Mouse (Mus musculus): Measurements from ENCODE around the gene Stap1.

The Stap1 gene

DNA sequence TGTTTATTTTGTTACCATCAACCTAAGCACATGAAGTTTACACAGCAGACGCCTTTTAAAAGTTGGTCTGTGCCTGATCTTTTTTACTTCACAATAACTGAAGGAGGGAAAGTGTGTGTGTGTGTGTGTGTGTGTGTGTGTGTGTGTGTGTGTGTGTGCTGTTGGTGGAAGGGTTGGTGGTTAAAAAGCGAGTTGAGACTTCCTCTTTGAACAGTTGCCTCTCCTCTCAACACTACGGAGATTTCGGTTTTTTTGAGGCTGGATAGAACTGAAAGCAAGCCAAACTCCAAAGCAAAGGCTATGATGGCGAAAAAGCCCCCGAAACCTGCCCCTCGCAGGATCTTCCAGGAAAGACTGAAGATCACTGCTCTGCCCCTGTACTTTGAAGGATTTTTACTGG, at the start of gene Stap1:
Gene Stap1, plus strand, starts transcription at position 209 of the 400 bp plus-strand sequence.
- DNase-seq (ENCODE audit: low read depth, low spot score): no peak

DNA sequence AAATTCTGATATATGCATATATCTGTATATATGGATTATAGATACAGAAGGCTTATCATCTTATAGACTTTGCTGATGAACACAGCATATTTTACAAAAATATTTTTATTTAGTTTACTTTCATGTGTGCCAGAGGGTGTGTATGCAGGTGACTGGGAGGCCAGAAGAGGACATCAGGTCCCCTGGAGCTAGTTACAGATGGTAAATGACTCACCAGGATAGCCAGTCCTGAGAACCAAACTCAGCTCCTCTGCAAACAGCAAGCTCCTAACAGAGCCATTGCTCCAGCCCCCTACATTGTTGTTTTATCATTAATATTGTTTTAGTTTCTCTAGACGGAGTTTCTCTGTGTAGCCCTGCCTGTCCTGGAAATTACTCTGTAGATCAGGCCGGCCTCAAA, 41.7 kb upstream of the Stap1 start:
- DNase-seq (ENCODE audit: low read depth, low spot score): peak; percentile 48

DNA sequence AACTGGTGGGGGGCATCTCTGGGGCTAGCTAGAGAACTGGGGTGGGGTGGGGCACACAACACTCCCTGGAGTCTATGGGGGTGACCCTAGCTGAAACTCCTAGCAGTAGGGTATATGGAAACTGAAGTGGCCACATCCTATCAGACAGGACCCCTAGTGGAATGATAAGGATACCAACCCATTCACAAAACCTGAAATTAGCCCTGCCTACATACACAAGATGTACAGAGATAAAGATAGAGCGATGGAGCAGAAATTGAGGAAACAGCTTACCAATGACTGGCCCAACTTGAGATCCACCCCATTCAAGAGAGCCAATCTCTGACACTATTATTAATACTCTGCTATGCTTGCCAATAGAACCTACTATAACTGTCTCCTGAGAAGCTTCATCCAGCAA, 8.0 kb upstream of the Stap1 start:
- DNase-seq (ENCODE audit: low read depth, low spot score): no peak

- peak; percentile 99 for DNase-seq (ENCODE audit: low read depth, low spot score)
These were observed 6.3 kb upstream of the Stap1 start, which contains the start of gene Cenpc1 for GRCm38 (mm10) chr5:86065101-86065875. Gene Cenpc1 (minus strand): TSS chr5:86065583.

- no peak for DNase-seq (ENCODE audit: low read depth, low spot score)
These were observed 5.5 kb upstream of the Stap1 start for GRCm38 (mm10) chr5:86065876-86066550.

DNA sequence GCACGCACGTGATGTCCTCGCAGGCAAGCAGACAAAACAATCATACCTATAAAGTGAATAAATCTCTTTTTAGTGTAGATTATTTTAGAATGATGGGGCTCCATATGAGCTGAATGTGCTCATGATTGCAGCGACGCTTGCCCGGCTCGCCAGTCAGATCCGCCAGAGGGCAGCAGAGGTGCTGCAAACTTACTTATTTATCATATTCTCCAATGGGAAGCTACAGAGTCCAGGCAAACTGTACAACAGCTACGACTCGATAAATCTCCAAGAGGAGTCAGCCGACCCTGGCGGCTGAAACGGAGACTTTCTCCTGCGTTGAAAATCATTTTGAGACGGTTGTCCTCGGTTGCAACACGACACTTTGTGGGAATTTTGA, 5.0 kb upstream of the Stap1 start:
- peak; percentile 88 for DNase-seq (ENCODE audit: low read depth, low spot score)

DNA sequence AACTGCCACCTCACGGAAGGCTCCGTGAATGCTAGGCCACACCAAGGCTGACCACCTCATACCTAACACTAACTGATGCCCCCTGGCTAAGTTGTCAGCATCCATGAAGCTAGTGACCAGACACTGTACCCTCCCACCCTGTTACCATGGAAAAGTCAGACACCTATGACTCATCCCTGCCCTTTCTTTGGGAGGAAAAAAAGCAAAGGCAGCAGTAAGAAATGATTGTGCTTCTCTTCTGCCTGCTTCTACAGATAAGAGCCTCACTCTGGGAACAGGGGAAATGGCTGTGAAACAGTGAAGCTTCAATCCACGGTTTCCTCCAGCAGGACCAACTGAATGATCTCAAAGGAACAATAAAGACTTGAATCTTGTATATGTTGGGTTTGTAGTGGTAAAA, 3.1 kb upstream of the Stap1 start:
- peak; percentile 14 for DNase-seq (ENCODE audit: low read depth, low spot score)

DNA sequence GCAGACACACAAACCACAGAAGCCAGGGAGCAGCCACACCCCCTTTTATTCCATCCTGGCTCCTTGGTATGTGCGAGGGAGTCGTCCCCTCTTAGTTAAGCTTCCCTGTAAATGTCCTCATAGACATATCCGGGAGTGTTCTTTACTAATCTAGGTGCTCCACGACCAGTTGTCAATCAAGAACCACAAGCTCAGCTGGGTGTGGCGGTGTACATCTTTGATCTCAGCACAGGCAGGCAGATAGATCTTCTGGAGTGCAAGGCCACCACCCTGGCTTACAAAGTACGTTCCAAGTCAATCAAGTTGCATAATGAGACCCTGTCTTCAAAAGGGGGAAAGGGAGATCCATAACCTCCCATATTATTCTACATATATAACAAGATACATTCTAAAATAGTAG, 2.4 kb upstream of the Stap1 start:
- DNase-seq (ENCODE audit: low read depth, low spot score): no peak

DNA sequence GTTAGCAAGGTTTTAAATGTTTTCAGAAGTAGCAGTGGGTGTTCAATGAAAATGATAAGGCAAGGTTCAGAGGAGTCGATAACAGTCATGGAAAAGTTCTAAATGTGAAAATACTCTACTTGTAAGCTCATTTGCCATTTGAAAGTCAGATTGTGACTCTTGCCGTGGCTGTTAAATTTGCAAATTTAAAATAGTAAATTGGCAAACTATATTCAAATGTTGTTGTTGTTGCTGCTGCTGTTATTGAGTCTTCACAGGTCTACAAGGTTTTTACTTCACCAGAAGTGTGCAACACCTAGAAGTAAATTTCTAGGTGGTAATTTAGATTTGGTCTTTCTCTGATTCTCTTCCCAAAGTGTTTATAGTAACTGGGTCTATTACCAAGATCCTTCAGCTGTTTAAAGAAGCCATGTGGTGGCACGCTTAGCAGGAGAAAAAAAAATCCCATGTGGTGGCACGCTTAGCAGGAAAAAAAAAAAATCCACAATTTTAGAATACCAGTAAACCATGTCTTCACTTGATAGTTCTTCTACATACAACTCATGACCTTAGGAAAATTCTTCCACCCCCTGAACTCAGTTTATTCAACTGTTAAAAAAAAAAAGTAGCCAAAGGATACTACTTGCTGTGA, 1.3 kb downstream of the Stap1 start:
- no peak for DNase-seq (ENCODE audit: low read depth, low spot score)

GRCm38 (mm10) chr5:86078720-86079334, 7.3 kb downstream of the Stap1 start:
- DNase-seq (ENCODE audit: low read depth, low spot score): no peak

DNA sequence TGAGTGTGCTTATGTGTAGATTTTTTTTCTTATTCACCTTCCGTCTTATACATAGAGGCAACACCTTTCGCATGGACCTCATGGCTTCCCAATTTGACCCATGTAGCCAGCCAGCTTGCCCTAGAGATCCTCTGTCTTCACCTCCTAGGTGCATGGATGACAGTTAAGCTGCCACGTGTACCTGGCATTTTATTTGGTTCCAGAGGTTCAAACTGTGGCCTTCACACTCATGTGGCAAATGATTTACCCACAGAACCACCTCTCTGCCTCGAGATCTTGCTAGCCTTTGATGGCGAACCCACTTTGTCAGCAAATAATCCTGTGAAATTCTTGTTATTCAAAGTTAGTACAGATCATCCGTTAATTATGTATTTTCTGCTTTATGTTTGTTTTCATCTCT, 12.4 kb downstream of the Stap1 start:
- DNase-seq (ENCODE audit: low read depth, low spot score): no peak

- DNase-seq (ENCODE audit: low read depth, low spot score): no peak
These were observed 13.4 kb downstream of the Stap1 start for GRCm38 (mm10) chr5:86084979-86085378.

DNA sequence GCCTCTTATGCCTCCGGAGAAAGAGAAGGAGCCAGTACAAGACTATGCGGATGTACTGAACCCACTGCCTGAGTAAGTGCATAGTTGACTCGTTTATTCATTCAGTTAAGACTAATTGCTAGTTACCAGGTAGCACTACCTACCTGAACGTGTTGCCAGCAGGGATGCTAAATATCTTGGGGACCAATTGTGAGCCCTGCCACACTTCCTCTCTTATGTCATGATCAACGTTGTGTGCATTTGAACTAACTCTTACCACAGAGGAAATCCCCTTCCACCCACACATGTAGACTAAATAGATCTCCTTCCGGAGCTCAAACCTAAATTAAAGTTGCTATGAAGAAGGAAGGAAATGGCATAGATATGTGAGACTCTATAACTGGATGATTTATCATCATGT, 15.2 kb downstream of the Stap1 start:
- no peak for DNase-seq (ENCODE audit: low read depth, low spot score)

- DNase-seq (ENCODE audit: low read depth, low spot score): no peak
These were observed 23.2 kb downstream of the Stap1 start for GRCm38 (mm10) chr5:86094754-86095153.

- DNase-seq (ENCODE audit: low read depth, low spot score): no peak
These were observed 27.4 kb downstream of the Stap1 start for GRCm38 (mm10) chr5:86098988-86099387.

GRCm38 (mm10) chr5:86100621-86101020, 29.1 kb downstream of the Stap1 start:
- no peak for DNase-seq (ENCODE audit: low read depth, low spot score)

DNA sequence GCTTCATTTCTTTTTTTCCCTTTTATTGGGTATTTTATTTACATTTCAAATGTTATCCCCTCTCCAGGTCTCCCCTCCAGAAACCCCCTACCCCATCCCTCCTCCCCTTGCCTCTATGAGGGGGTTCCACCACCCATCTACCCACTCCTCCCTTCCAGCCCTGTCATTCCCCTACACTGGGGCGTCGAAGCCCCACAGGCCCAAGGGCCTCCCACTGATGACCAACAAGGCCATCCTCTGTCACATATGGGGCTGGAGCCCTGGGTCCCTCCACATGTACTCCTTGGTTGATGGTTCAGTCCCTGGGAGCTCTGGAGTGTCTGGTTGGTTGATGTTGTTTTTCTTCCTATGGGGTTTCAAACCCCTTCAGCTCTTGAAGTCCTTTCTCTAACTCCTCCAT, 30.6 kb downstream of the Stap1 start:
- no peak for DNase-seq (ENCODE audit: low read depth, low spot score)

- DNase-seq (ENCODE audit: low read depth, low spot score): peak; percentile 29
These were observed 35.1 kb downstream of the Stap1 start for GRCm38 (mm10) chr5:86106610-86107009.

DNA sequence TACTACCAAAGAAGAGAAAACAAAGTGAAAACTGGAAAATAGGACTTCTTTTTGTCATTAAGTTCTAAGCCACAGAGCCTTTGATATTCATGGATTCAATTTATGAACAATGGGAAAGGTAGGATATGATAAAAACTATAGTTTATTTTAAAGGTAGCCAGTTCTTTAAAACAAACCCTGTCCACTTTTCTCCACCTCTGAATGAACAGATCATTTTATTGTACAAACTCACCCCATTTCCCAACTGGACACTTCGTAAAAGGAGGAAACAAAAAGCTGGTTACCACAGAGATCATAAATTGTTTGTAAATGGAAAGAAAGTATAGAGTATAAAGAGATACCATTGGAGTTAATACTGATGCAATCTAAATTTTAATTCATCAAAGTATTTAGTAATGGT, 39.5 kb downstream of the Stap1 start:
- no peak for DNase-seq (ENCODE audit: low read depth, low spot score)

GRCm38 (mm10) chr5:86113037-86113436, 41.5 kb downstream of the Stap1 start:
- DNase-seq (ENCODE audit: low read depth, low spot score): no peak

DNA sequence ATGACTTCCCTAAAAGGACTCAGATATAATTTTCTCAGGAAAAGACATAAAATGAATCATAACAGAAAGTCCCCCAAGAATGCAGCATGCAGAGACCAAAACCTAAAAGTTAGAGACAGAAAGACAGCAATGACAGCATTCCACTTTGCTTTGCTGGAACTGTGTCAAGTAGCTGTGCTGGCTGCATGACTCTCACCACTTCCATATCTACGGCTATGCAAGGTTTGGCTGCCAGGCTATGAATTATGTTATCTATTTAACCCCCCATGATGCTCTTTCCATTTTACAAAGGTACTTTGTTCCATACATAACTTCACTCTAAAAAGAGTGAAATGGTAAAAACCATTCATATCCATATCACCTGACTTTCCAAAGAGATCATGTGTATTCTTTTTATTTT, 42.5 kb downstream of the Stap1 start:
- no peak for DNase-seq (ENCODE audit: low read depth, low spot score)

DNA sequence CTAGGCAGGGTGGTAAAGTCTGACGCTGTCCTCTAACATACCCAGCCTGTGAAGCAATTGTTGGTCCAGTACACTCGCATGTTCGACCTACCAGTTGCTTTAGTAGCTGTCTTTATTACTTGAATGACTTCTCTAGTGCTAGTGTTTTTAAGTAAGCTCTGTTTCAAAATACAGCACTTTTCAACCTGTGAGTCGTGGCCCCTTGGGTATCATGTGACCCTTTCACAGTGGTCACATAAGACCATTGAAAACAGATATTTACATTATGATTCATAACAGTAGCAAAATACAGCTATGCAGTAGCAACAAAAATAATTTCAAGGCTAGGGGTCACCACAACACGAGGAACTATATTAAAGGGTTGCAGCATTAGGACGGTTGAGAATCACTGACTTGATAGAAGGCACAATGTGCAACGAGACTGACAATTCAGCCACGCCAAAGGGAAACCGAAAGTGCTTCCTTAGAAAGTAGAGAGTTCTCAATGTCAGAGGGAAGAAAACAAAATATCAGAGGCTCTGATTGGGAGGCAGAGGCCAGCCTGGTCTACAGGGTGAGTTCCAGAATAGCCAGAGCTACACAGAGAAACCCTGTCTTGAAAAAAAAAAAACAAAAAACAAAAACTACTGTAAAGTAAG, 47.0 kb downstream of the Stap1 start:
- DNase-seq (ENCODE audit: low read depth, low spot score): no peak

Data from brain, adult 2 months (tissue).